Mouse (Mus musculus): ENCODE results near the gene Dmkn. TPM values are rescaled to one million over a fixed set of nuclear protein-coding genes. Genes with fewer than 3 reads are reported as not detected.

Gene Dmkn
- 25.5 and 26.9 TPM in 2 replicates for polyA plus RNA-seq (2015; fragmentation: Nextera tagmentation; extraction: Ambion mirVana)

GRCm38 (mm10) chr7:30763456-30763855, at the start of gene Dmkn:
Gene Dmkn (plus strand): TSS chr7:30763756.

DNA sequence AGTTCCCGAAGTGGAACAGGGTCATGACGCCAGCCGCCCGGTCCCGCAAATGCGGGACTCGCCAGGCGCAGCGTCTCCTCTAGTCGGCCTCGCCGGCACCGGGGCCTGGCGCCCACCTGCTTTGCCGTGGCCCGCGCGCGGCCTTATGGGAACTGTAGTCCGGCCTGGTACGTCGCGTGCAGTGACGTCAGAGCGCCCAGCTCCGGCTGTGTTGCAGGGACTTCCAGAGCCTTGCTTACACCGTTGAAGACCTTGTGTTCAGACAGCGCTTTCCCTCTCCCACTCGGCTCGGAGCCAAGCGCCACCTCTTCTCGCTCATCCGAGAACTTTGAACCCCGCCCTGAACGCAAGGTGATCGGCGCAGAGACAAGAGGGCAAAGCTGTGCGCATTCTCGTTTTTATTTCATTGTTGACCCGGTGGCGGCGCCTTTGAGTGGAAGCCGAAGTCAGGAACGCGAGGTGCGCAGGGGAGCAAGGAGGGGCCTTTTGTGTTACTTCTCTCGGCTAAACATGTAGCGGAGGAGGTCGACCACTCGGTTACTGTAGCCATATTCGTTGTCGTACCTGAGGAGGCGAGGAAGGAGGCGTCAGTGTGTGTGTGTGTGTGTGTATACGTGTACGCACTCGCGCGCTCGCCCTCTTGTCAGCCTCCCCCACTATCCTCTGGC, 34.0 kb upstream of the Dmkn start, which contains the start of gene Tmem147:
Tmem147 (minus strand) TSS at position 145 of the 668 bp plus-strand sequence.

DNA sequence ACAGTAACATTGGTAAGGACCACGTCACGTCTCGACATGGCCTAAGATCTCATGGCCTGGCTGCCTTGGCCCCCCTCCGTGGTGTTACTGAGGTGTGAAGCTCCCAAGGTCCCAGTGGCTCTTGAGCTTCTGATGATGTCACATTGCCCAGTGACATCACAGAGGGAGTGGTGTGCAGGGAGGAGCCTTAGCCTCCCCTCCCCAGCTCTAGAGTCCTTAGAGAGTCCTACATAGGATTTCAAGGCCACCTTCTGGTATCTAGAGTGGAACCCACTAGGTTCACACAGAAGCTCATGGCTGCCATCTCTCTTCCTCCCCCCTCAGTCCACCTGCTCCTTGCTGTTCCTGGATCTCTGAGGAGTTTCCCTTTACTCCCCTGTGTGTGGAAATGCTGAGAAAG, 19.9 kb upstream of the Dmkn start, which contains the start of gene Gapdhs:
Gapdhs (minus strand) TSS at position 65 of the 400 bp plus-strand sequence.

DNA sequence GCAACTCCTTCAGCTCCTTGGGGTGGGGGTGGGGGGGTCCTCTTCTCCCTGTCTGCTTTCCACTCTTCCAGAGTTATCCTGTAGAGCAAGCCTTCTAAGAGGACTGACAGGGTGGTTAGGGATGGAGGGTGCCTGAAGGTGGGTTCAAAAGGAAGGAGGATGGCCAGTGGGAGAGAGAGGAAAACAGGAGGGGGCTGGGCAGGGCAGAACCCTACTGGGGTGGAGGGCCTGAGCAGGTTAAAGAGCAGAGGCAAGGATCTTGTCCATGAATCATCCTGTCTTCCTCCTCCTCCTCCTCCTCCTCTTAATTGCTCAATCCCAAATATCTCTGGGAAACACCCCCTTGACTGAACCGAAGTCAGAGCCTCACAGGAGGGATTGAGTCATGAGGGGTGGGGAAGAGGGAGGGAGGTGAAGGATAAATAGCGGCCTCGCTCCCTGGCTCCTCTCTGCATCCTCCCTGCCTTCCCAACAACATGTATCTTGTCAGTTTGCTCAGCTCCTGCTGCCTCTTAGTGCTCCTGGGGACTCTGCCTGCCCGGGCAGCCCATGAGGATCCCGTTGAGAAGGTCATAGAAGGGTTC, 12.4 kb upstream of the Dmkn start, which contains the start of gene Sbsn:
Sbsn (plus strand) TSS at position 386 of the 584 bp plus-strand sequence.

GRCm38 (mm10) chr7:30787377-30788022, 23.9 kb downstream of the Dmkn start, which contains the start of gene Krtdap:
Gene Krtdap (plus strand): TSS chr7:30787896.

DNA sequence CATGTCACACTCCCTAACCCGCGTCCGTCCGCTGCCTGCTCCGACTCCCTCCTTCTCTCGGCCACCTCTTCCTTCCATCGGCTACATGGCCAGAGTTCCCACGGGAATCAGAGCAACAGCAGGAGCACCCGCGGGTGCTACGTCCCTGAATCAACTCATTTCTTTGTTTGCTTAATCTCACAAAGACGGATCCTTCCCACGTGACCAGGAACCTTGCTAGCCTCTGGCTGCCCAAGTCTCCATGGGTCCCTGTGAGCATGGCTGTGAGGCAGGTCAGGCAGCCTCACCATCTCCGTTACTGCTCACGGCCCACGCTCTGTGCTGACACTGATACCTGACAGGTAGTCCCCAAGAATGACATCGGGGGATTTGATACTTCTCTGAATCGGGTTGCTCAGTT, 60.1 kb downstream of the Dmkn start, which contains the start of gene Ffar2:
Ffar2 (minus strand) TSS at position 101 of the 400 bp plus-strand sequence.

Other genes with a start within 250 kb of the Dmkn start
- 3.5 TPM in 2 replicates for gene Arhgap33, start 228.7 kb upstream of the Dmkn start, polyA plus RNA-seq (2015; fragmentation: Nextera tagmentation; extraction: Ambion mirVana)
- 14.6 and 14.7 TPM in 2 replicates for gene Hspb6, start 211.6 kb upstream of the Dmkn start, polyA plus RNA-seq (2015; fragmentation: Nextera tagmentation; extraction: Ambion mirVana)
- 2.5 and 3.4 TPM in 2 replicates for gene Proser3, start 211.5 kb upstream of the Dmkn start, polyA plus RNA-seq (2015; fragmentation: Nextera tagmentation; extraction: Ambion mirVana)
- 38.8 and 42.2 TPM in 2 replicates for gene Lin37, start 203.9 kb upstream of the Dmkn start, polyA plus RNA-seq (2015; fragmentation: Nextera tagmentation; extraction: Ambion mirVana)
- 61.2 and 70.3 TPM in 2 replicates for gene U2af1l4, start 200.5 kb upstream of the Dmkn start, polyA plus RNA-seq (2015; fragmentation: Nextera tagmentation; extraction: Ambion mirVana)
- 4.4 and 4.9 TPM in 2 replicates for gene Gm49396, start 200.4 kb upstream of the Dmkn start, polyA plus RNA-seq (2015; fragmentation: Nextera tagmentation; extraction: Ambion mirVana)
- 105 and 115 TPM in 2 replicates for gene Psenen, start 200.1 kb upstream of the Dmkn start, polyA plus RNA-seq (2015; fragmentation: Nextera tagmentation; extraction: Ambion mirVana)
- gene Igflr1, start 198.3 kb upstream of the Dmkn start, polyA plus RNA-seq (2015; fragmentation: Nextera tagmentation; extraction: Ambion mirVana), result 2.4 and 2.9 TPM in 2 replicates
- 6.0 and 8.5 TPM in 2 replicates for gene Kmt2b, start 175.0 kb upstream of the Dmkn start, polyA plus RNA-seq (2015; fragmentation: Nextera tagmentation; extraction: Ambion mirVana)
- gene Zbtb32, start 164.8 kb upstream of the Dmkn start, polyA plus RNA-seq (2015; fragmentation: Nextera tagmentation; extraction: Ambion mirVana), result 0.21 and 0.22 TPM in 2 replicates
- 0.15 and 0.19 TPM in 2 replicates for gene Upk1a, start 150.9 kb upstream of the Dmkn start, polyA plus RNA-seq (2015; fragmentation: Nextera tagmentation; extraction: Ambion mirVana)
- 695 and 741 TPM in 2 replicates for gene Cox6b1, start 137.6 kb upstream of the Dmkn start, polyA plus RNA-seq (2015; fragmentation: Nextera tagmentation; extraction: Ambion mirVana)
- gene Etv2, start 127.9 kb upstream of the Dmkn start, polyA plus RNA-seq (2015; fragmentation: Nextera tagmentation; extraction: Ambion mirVana), result not detected in 2 replicates
- 69.8 and 70.7 TPM in 2 replicates for gene Rbm42, start 113.4 kb upstream of the Dmkn start, polyA plus RNA-seq (2015; fragmentation: Nextera tagmentation; extraction: Ambion mirVana)
- gene Haus5, start 98.8 kb upstream of the Dmkn start, polyA plus RNA-seq (2015; fragmentation: Nextera tagmentation; extraction: Ambion mirVana), result 41.0 and 45.0 TPM in 2 replicates
- not detected in 2 replicates for gene Pmis2, start 92.2 kb upstream of the Dmkn start, polyA plus RNA-seq (2015; fragmentation: Nextera tagmentation; extraction: Ambion mirVana)
- gene 2200002J24Rik, start 64.8 kb upstream of the Dmkn start, polyA plus RNA-seq (2015; fragmentation: Nextera tagmentation; extraction: Ambion mirVana), result 0.49 and 1.6 TPM in 2 replicates
- gene Atp4a, start 51.5 kb upstream of the Dmkn start, polyA plus RNA-seq (2015; fragmentation: Nextera tagmentation; extraction: Ambion mirVana), result 1.3 and 1.6 TPM in 2 replicates
- 128 and 142 TPM in 2 replicates for gene Tmem147, start 34.2 kb upstream of the Dmkn start, polyA plus RNA-seq (2015; fragmentation: Nextera tagmentation; extraction: Ambion mirVana)
- 0.25 and 0.27 TPM in 2 replicates for gene Gapdhs, start 20.1 kb upstream of the Dmkn start, polyA plus RNA-seq (2015; fragmentation: Nextera tagmentation; extraction: Ambion mirVana)
- 2.2 and 4.9 TPM in 2 replicates for gene Sbsn, start 12.3 kb upstream of the Dmkn start, polyA plus RNA-seq (2015; fragmentation: Nextera tagmentation; extraction: Ambion mirVana)
- 1.9 and 2.6 TPM in 2 replicates for gene Krtdap, start 24.1 kb downstream of the Dmkn start, polyA plus RNA-seq (2015; fragmentation: Nextera tagmentation; extraction: Ambion mirVana)
- gene Ffar2, start 60.0 kb downstream of the Dmkn start, polyA plus RNA-seq (2015; fragmentation: Nextera tagmentation; extraction: Ambion mirVana), result 1.7 and 2.7 TPM in 2 replicates
- not detected in 2 replicates for gene Ffar3, start 92.4 kb downstream of the Dmkn start, polyA plus RNA-seq (2015; fragmentation: Nextera tagmentation; extraction: Ambion mirVana)
- 0.18 and 0.27 TPM in 2 replicates for gene Ffar1, start 97.8 kb downstream of the Dmkn start, polyA plus RNA-seq (2015; fragmentation: Nextera tagmentation; extraction: Ambion mirVana)
- 3.1 and 3.2 TPM in 2 replicates for gene Cd22, start 116.6 kb downstream of the Dmkn start, polyA plus RNA-seq (2015; fragmentation: Nextera tagmentation; extraction: Ambion mirVana)
- gene Mag, start 151.1 kb downstream of the Dmkn start, polyA plus RNA-seq (2015; fragmentation: Nextera tagmentation; extraction: Ambion mirVana), result 0.58 and 0.81 TPM in 2 replicates
- gene Hamp2, start 160.9 kb downstream of the Dmkn start, polyA plus RNA-seq (2015; fragmentation: Nextera tagmentation; extraction: Ambion mirVana), result not detected in 2 replicates
- gene Hamp, start 180.3 kb downstream of the Dmkn start, polyA plus RNA-seq (2015; fragmentation: Nextera tagmentation; extraction: Ambion mirVana), result not detected in 2 replicates
- gene Usf2, start 193.0 kb downstream of the Dmkn start, polyA plus RNA-seq (2015; fragmentation: Nextera tagmentation; extraction: Ambion mirVana), result 17.9 and 18.0 TPM in 2 replicates
- 3.7 and 4.4 TPM in 2 replicates for gene Lsr, start 209.7 kb downstream of the Dmkn start, polyA plus RNA-seq (2015; fragmentation: Nextera tagmentation; extraction: Ambion mirVana)
- gene Fam187b, start 210.0 kb downstream of the Dmkn start, polyA plus RNA-seq (2015; fragmentation: Nextera tagmentation; extraction: Ambion mirVana), result 0.67 and 0.72 TPM in 2 replicates

Data from spleen, postnatal 0 days (tissue).